Mouse (Mus musculus) macrophage (primary cell): ENCODE results near the gene Nemp1. TPM values are rescaled to one million over a fixed set of nuclear protein-coding genes. Genes with fewer than 3 reads are reported as not detected.

Experiments
- H3K27ac ChIP-seq: fragments of 350-480 bp; formaldehyde crosslinking; 2 replicates; pipeline ENCODE4 v1.9.0; 2021
- H3K36me3 ChIP-seq: fragments of 350-480 bp; formaldehyde crosslinking; 2 replicates; pipeline ENCODE4 v1.9.0; 2021; ENCODE audit errors: inconsistent target
- H3K4me3 ChIP-seq: fragments of 350-480 bp; formaldehyde crosslinking; 2 replicates; pipeline ENCODE4 v1.9.0; 2021; ENCODE audit errors: inconsistent target
- H3K79me2 ChIP-seq: fragments of 350-480 bp; formaldehyde crosslinking; 2 replicates; pipeline ENCODE4 v1.9.0; 2021; ENCODE audit errors: inconsistent target
- WGBS: methylation state at CpG from one replicate; pipeline ENCODE4 v1.1.7; 2026; ENCODE audit warnings: inconsistent platforms; ENCODE audit not compliant: missing documents; 5-methylcytosine and 5-hydroxymethylcytosine counted together
- polyA plus RNA-seq: library from polyadenylated mRNA; stranded (reverse); fragments of 250-400 nt; gene quantifications from 3 replicates; pipeline ENCODE4 v1.2.4, GENCODE M21; 2018; ENCODE audit warnings: inconsistent platforms

Gene Nemp1
- polyA plus RNA-seq, 1 experiment from 2014 or later: 2.7 TPM

DNA sequence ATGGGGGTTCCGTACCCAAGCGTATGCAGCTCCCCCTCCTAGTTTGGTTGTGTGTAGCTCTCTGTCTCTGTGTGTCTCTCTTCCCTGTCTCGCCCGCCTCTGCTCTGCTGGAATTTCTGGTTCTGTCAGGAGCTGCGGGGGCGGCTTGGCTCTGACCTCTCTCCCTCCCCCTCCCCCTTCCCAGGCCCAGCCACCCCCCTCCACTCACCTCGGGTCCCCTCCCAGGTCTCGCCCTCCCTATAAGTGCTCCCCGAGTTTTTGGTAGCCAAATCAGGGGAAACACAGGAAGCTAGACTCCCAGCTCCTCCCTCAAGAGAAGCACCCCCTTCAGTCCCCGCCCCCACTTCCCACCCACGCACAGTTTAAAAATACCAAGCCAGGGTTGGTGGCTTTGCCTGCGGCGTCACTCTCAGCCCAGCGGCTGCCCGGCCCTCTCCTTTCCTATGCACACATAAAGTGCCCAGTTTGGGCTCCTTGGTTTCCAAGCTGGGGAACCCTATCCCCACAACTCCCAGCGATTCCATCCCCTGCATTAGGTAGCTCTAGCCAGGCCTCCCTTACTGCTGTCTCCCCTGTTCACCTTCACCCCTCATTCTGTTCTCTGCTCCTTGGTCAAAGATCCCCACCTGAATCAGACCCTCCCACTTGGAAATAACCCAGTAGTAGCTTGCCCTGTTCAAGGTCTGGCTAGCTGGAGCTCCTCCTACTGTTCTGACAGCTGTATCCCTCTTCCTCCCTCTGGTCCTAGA lies 4.6 kb upstream of the Nemp1 start:
- Histone ChIP-seq H3K36me3 (peaks cover 45% of the 10 kb centered on the region), H3K79me2 (peaks cover 36% of the 10 kb centered on the region), H3K27ac (peak overlapping the region; percentile 65), H3K4me3 (no peak overlapping the region)
- WGBS: 23% methylated on average over 14 of the region's 16 CpGs

DNA sequence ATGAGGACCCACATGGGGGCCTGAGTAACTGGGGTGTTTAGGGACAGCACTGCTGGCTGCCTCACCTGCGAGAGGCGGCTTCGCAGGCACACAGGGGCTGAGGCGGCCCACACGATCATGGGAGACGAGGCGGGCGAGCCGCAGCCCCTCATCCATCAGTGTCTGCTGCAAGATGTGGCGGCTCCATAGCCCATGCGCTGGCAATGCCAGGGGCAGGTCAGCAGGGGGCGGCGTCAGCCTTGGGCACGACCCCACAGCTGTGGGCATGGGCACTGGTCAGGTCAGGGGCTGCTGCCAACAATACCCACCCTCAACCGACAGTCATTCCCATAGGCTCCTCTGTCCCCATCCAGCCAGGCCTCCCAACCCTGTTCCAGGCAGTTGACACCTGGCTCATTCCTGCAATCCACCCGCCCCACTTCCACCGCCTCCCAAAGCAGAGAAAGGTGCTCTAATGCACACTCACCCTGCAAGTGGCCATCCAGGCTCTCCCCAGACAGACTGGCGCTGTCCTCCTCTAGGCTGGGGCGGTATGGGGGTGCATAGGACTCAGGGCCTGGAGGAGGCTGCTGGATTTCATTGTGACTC lies 3.9 kb upstream of the Nemp1 start:
- H3K27ac ChIP-seq: peak overlapping the region; percentile 65

DNA sequence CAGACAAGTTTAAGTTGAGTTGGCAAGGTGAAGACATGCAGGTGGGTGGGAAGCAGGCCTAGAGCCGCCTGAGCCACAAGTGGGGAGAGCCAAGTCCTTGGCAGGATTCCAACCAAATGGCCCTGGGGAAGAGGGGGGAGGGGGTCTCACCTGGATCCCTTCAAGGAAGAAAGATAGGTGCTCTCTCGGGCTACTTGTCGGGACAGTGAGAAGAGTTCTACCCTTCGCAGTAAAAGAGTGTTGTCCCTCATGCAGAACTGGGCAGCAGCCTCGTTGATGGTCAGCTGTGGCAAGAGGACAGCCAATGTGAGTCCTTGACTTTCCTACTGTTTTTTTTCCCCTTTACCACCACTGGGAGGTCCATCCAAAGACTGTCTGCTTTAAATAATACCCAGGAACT lies 3.1 kb upstream of the Nemp1 start:
- WGBS: 89% methylated on average over 5 of the region's 5 CpGs
- no peak overlapping the region for H3K27ac ChIP-seq
- peaks cover 36% of the 10 kb centered on the region for H3K79me2 ChIP-seq
- peaks cover 32% of the 10 kb centered on the region for H3K36me3 ChIP-seq
- no peak overlapping the region for H3K4me3 ChIP-seq

More for the DNA sequence above, 3.9 kb upstream of the Nemp1 start:
- Histone ChIP-seq H3K4me3 (no peak overlapping the region), H3K79me2 (peaks cover 36% of the 10 kb centered on the region), H3K36me3 (peaks cover 39% of the 10 kb centered on the region)
- WGBS: 84% methylated on average over 19 of the region's 19 CpGs

DNA sequence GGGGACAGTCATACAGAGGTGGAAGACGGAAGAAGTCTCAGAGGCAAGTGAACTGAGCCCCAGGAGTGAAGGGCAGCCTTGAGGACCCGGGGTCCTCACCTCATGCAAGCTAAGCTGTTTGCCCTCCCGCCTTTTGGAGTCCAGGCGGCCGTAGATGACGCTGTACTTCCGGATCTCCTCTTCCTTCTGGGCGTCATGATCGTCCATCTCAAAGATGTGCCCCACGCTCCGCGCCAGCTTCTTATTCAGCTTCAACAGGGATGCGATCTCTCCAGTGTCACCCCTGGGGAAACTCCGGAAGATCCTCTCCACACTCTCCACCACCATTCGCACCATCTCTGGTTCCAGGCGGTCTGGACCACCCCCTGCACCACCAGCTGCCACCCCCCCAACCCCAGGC lies 2.5 kb upstream of the Nemp1 start:
- Histone ChIP-seq H3K79me2 (peaks cover 36% of the 10 kb centered on the region), H3K36me3 (peaks cover 26% of the 10 kb centered on the region), H3K27ac (no peak overlapping the region), H3K4me3 (no peak overlapping the region)
- WGBS: 91% methylated on average over 16 of the region's 16 CpGs

DNA sequence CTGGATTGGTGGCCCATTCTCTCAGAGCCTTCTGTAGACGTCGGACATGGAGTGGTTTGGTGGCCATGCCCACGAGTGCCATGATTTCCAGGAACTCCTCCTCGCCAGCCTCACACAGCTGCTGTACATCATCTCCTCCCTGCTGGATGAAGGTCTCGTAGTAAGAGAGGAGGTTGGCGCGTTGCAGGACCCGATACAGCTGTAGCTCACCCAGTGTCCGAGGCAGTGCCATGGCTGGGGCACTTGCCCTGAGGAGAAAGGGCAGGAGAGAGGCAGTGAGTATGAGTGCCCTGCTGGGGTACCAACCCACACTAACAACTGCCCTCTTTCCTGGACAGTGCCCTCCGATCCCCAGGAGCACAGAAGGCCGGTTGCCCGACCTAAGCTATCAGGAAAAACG lies 1.8 kb upstream of the Nemp1 start:
- Histone ChIP-seq H3K36me3 (peaks cover 19% of the 10 kb centered on the region), H3K27ac (peak overlapping the region; percentile 86), H3K79me2 (peaks cover 36% of the 10 kb centered on the region), H3K4me3 (peak overlapping the region; percentile 93)
- WGBS: 85% methylated on average over 13 of the region's 13 CpGs

DNA sequence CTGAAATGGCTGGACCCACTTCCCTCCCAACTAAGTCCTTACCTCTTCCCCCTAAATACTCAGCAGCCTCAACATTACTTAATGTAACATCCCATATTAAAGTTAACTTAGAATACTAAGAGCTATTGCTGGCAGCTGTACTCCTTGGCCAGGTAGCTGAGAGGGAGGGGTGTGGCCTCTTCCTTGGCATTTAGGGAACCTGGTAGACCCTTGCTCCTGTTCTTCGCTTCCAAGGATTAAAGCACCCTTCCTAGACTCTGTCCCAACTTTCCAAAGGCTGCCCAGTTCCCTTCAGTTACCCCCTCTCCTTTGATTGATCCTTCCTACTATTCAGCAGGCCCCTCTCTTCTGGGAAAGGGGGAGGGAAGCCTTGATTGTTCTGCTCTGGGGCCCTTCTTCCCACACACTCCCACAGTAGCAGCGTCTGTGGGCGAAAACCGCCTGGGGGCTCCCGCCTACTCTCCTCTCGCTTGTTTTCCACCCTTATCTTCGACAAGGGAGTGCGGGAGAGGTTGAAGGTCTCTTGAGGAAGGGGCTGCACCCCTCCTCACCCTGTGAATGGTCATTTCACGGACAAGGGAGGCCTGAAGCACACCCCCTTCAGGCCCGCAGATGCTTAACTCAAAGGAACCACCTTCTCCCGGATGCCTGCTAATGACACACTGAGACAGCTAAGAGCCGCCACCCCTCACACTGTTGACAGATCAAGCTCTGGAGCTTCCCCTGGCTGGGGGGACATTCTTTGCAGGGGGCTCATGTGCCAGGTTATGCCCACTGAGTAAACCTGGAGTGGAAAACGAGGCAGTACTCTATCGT lies 1.1 kb upstream of the Nemp1 start:
- Histone ChIP-seq H3K79me2 (peaks cover 36% of the 10 kb centered on the region), H3K4me3 (peak overlapping the region; percentile 93), H3K36me3 (peaks cover 14% of the 10 kb centered on the region; the same call in 1 of the 2 replicates), H3K27ac (peak overlapping the region; percentile 86)
- WGBS: 23% methylated on average over 14 of the region's 14 CpGs

DNA sequence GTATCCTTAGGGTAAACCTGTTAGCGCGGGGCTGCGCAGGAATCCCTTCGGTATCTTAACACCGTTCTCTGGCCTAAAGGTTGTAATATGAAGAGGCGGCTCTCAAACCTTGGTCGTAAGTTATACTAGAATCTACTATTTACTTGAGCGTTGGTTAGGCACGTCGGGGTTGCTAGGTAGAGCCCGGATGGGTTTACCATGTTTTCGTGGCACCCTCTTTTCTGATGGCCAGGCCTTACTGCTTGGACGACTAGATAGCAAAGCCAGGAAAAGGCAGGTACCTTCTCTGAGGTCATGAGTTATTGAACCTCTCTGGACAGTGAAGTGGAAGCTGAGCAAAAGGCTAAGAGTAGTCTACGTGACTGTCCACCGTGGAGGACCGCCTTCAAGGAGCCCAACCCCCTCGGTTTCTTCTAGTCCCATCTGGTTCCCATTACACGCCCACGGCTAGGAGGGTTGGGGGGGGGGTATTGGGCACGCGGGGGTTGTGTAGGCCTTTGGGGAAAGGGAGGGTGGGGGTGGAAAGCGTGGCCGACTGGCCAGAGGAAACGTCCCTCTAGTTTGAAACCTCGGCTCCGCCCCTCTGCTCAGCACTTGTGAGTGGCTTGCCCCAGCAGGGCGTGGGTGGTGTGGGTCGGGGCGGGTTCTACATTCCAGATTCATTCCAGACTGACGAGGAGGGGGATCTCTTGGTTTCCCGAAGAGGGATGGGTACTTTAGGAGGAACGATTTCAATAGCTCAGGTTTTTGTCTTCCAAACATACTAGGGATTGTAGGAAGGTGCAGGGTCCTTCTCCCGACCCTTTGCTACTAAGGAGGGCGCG lies 780 bp downstream of the Nemp1 start:
- H3K27ac ChIP-seq: peak overlapping the region; percentile 97
- peaks cover 36% of the 10 kb centered on the region for H3K79me2 ChIP-seq
- H3K36me3 ChIP-seq: peaks cover 14% of the 10 kb centered on the region; the same call in 1 of the 2 replicates
- WGBS: under 1% methylated on average over 35 of the region's 35 CpGs
- H3K4me3 ChIP-seq: peak overlapping the region; percentile 43

DNA sequence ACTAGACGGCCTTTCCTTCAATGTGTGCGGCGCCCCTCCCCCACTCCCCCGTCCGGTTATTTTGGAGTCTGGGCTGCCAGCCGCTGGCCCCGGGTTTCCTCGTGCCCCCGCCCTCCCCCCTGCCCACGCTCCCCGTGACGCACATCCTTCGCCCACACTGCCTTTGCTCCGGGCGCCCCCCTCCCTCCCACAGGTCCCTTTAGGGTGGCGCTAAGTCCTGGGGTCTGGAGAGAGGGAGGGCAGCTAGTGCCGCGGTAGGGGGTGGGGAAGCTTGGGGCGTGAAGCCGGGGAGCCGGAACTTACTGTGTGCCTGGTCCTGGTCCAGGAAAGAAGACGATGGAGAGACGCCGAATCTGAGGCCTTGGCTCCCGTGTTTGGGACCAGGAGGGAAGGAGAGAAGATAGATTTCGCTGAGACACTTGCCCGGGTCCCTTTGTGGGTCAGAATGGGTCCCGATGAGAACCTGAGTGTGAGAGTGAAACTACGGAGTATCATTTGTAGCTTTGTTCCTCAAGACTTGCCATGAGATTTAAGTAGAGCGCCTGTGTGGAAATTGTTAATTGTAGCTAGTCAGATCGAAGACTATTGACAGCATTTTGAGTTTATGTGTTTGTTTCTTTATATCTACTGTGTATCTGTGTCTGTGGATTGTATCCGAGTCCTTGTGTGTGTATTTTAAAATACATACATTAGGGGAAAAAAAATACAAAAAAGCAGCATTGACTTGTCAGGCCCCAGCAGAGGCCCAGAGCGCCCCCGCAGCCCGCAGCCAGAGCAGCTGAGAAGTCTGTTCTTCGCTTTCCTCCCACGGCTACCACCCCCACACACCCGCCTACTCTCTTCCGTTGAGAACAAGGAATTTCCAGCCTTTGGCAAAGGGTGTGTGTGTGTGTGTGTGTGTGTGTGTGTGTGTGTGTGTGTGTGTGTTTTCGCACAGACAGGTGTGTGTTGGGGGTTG lies 1.7 kb downstream of the Nemp1 start, which contains the start of gene Nab2:
Nab2 (minus strand) TSS at position 476 of the 958 bp plus-strand sequence.
- WGBS: 2% methylated on average over 38 of the region's 40 CpGs
- peak within 1 kb of the TSS; percentile 97 for H3K27ac ChIP-seq

DNA sequence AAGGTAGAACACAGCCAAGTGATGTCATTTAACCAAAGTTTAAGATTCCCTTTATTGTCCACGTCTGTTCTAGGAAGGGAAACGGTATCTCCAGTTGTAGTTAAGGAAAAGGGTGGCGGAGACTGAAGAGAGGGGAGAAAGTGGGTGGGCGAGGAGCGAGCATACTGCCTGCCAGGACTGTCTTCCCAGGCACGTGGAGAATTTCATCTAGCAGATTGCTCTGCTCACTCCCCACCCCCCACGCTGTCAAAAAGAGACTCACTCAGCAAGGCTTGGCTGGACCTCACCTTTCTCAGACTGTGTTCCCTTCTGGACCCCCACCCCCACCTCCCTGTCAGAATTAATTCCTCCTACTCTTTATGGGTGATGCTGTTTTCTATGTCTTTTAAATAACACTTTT lies 2.5 kb downstream of the Nemp1 start:
- 59% methylated on average over 7 of the region's 7 CpGs for WGBS
- Histone ChIP-seq H3K27ac (peak overlapping the region; percentile 97), H3K36me3 (peaks cover 8% of the 10 kb centered on the region; the same call in 1 of the 2 replicates), H3K79me2 (peaks cover 21% of the 10 kb centered on the region), H3K4me3 (peak overlapping the region; percentile 43; the same call in 1 of the 2 replicates)

More for the DNA sequence above, 1.7 kb downstream of the Nemp1 start, which contains the start of gene Nab2:
- Histone ChIP-seq H3K79me2 (peaks cover 29% of the 10 kb centered on the region), H3K4me3 (peak within 1 kb of the TSS; percentile 43), H3K36me3 (peaks cover 14% of the 10 kb centered on the region; the same call in 1 of the 2 replicates)

DNA sequence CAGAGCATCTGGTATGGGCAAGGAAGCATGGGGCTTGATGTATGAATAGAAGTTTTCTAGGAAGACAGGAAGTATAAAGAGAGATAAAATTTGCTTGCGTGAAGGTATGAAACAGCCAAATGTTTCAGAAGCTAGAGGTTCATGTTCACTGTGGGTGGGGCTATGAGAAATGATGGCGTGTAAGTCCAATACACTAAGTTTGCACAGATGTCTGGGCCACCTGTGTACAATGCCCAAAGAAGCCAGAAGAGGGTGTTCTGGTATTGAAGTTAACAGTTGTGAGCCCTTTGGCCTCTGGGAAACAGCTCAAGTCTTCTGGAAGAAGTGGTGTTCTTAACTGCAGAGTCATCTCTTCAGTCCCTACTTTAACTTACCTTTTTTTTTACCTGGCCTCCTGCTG lies 3.5 kb downstream of the Nemp1 start:
- Histone ChIP-seq H3K79me2 (peaks cover 11% of the 10 kb centered on the region), H3K27ac (no peak overlapping the region), H3K4me3 (no peak overlapping the region), H3K36me3 (no peaks in the 10 kb centered on the region)
- 100% methylated on average over 2 of the region's 2 CpGs for WGBS

DNA sequence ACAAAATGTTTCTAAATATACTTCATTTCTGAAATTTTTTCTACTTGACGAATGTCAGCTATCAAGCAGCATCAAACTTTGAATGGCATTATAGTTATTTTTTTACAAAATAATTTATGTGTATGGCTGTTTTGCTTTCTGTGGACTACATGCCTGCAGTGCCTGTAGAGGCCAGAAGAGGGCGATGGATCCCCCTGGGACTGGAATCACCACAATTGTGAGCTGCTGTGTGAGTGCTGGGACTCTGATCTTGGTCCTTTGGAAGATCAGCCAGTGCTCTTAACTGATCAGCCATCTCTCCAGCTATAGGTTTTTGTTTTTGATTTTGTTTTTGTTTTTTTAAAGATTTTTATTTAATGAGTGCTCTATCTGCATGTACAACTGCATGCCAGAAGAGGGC lies 4.6 kb downstream of the Nemp1 start:
- H3K4me3 ChIP-seq: no peak overlapping the region
- 69% methylated on average over 2 of the region's 2 CpGs for WGBS

DNA sequence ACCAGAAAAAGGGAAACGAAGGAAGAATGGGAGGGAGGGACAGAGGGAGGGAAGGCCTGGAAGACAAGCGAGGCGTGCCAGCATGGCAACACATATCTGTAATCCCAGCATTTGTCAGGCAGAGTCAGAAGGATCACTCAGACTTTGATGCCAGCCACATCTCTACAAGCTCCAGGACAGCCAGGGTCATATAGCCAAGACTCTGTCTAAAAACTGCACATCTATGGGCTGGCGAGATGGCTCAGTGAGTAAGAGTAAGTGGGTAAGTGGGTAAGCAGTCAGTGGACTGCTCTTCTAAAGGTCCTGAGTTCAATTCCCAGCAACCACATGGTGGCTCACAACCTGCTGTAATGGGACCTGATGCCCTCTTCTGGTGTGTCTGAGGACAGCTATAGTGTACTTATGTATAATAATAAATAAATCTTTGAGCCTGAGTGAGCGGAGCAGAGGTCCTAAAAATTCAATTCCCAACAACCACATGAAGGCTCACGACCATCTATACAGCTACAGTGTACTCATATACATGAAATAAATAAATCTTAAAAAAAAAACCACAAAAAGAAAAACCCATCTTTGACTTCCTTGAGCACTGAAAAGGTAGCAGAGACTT lies 7.5 kb downstream of the Nemp1 start:
- 100% methylated on average over 3 of the region's 6 CpGs for WGBS
- H3K79me2 ChIP-seq: peaks cover under 1% of the 10 kb centered on the region; the same call in 1 of the 2 replicates
- H3K36me3 ChIP-seq: no peaks in the 10 kb centered on the region
- H3K4me3 ChIP-seq: no peak overlapping the region
- H3K27ac ChIP-seq: no peak overlapping the region

More for the DNA sequence above, 4.6 kb downstream of the Nemp1 start:
- no peaks in the 10 kb centered on the region; the same call in 1 of the 2 replicates for H3K79me2 ChIP-seq
- no peaks in the 10 kb centered on the region for H3K36me3 ChIP-seq
- H3K27ac ChIP-seq: no peak overlapping the region
